Mouse (Mus musculus) olfactory bulb, adult 2 months (tissue): ENCODE data around the gene Trim9.

Experiments used
- CTCF ChIP-seq: fragments of 200-500 bp; IDR thresholded peaks from 2 replicates; pipeline ENCODE4 v1.5.1; 2012; ENCODE audit warnings: low read depth, mild to moderate bottlenecking, low read length, moderate library complexity; ENCODE audit not compliant: insufficient read depth
- POLR2A ChIP-seq: fragments of 200-500 bp; IDR thresholded peaks from 2 replicates; pipeline ENCODE4 v1.6.1; 2012; ENCODE audit warnings: mild to moderate bottlenecking, low read depth, low read length, moderate library complexity; ENCODE audit not compliant: insufficient read depth

GRCm38 (mm10) chr12:70213601-70214000 is 133.8 kb downstream of the Trim9 start:
- TF ChIP-seq POLR2A (no peak), CTCF (no peak)
